Mouse (Mus musculus) adrenal gland, postnatal 25 days (tissue): ENCODE data around the gene Krt26. TPM values are rescaled to one million over a fixed set of nuclear protein-coding genes. Genes with fewer than 3 reads are reported as not detected.

Source experiments
- DNase-seq: peaks from one replicate; pipeline ENCODE4 v3.0.0; 2021; ENCODE audit warnings: mixed read lengths
- long read RNA-seq: library from polyadenylated mRNA; stranded (forward); transcript quantifications from one replicate; pipeline ENCODE4 v2.0.0, GENCODE M21; 2021
- total RNA-seq: library from RNA; stranded (reverse); gene quantifications from 2 replicates; pipeline ENCODE4 v1.2.3, GENCODE M21; 2021

Krt26 gene
- not detected in 2 replicates for total RNA-seq
- long read RNA-seq = 0 reads

DNA sequence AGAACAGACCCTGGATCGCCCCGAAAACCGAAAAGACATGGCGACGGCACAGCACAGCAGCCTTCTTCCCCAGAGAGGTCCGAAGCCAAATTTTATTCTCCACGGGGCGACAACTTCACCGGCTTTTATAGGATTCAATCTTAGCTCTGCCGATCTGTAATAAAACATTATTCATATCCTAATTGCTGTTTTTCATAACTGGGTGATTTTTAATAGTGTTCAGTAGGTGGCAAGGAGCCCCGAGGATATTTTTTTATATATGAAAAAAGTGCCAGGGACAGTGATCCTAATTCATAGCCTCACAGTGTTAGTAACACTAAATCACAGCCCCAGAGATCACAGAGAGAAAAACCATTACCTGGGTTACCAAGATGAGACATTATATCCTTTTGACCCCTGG lies at the start of gene Krt26:
Gene Krt26, minus strand, starts transcription at position 101 of the 400 bp plus-strand sequence.
- DNase-seq = no peak

DNA sequence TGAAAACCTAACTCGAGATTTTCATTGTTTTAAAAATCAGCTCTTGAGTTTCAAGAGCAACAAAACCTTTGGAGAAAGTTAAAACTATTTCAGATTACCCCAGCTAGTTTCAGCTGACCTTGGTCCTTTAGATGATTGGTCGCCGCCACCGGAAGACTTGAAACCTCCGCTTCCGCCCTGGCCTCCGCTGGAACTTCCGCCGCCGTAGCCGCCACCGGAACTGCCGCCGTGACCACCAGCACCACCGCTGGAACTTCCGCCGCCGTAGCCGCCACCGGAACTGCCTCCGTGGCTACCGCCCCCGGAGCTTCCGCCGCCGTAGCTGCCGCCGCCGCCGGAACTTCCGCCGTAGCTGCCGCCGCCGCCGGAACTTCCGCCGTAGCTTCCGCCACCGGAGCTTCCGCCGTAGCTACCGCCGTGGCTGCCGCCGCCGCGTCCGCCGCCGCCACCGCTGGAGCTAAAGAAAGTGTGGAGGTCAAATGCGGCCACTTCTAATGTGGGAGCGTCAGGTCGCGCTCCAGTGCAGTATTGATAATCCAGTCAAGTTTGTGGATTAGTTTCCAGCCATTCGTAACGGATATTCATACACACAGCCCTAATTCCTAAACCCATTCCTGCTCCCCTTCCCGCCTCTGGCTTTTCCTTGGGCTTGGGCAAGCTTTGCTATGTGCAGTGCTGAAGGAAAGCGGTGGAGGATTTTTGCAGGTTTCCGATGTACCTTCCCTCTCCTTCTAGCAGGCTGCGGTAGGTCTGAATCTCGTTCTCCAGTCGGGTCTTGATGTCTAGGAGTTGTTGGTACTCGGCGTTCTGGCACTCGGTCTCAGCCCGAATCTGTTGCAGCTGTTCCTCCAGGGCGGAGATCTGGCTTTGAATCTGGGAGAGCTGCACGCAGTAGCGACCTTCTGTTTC lies 48.3 kb upstream of the Krt26 start:
- peak; percentile 91 for DNase-seq

DNA sequence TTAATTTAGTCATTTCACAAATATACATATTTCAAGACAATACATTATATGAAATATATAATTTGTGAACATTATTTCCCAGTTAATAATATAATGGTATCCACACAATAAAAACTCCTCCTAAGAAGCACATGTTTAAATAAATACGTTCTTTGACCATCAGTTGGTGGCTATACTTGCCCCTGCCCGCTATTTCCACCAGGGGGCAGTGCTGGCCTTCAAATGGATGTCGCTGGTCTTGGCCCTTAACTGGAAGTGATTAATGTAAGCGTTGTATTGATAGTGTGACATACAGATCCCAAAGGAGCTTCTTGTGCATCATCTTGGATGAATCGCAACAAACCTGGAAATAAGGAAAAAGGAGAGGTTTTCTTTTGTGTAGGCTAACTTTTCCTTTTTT lies 41.8 kb upstream of the Krt26 start:
- DNase-seq = peak; percentile 76

DNA sequence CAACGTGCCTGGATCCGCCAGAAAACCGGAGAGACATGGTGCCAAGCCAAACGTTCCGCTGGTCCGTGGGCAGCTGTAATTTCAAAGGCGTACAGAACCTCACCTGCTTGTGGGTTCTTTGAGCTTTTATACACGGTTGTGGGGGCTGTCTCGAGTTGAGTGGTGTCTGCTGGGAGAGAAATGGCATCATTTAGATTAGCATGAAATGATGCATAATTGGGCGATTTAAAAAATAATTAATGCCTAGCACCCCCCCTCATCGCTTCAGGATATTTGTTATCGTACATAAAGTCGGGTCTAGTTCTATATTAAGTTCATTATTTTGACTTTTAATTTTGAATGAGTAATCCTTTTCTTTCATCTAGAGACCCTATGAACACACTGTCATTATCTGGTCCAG lies 37.0 kb upstream of the Krt26 start, which contains the start of gene Krt28:
Gene Krt28, minus strand, starts transcription at position 101 of the 400 bp plus-strand sequence.
- no peak for DNase-seq

DNA sequence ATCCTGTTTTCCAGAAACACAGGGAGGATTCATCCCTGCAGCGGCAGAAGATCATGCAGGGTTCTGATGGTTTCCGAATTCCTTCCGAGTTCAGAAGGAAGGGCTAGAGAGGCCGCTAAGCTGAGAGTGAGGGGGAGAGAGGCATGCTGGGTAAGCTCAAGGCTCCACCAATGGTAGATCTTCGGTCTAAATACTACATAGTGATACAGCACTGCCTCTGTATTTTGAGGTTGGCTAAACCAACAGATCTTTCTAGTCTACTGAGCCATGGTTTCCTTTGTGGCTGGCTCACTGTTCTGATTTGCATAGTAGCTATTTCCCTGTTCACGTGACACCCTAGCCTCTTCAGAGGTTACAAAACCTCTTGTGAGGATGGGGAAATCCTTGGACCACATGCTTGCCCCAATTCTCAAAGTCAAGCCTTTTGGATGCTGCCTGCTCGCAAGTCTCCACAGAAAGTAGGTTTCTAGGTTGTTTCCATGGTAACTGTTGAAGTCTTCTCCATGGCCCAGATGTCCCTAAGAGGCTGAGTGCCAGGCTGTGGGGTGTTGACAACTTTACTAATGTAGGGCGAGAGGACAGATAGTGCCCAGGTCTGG lies 32.2 kb upstream of the Krt26 start:
- no peak for DNase-seq

DNA sequence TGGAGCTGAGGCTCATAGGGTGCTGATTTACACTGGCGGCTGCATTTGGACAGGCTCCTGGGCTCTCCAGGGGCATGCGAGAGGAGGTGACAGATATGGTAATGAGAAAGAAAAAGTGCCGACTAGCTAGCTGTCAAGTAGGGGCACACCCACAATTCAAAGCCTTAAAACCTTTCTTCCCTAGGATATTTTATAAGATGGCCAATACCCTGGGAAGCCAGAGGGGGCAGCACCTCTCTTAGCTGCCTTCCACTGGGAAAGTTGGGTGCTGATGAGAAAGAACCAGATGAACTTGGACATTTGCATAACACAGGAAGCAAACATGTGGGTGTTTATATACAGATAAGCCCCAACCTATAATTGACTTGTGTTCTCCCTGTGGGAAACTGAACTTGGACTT lies 31.5 kb upstream of the Krt26 start:
- no peak for DNase-seq

DNA sequence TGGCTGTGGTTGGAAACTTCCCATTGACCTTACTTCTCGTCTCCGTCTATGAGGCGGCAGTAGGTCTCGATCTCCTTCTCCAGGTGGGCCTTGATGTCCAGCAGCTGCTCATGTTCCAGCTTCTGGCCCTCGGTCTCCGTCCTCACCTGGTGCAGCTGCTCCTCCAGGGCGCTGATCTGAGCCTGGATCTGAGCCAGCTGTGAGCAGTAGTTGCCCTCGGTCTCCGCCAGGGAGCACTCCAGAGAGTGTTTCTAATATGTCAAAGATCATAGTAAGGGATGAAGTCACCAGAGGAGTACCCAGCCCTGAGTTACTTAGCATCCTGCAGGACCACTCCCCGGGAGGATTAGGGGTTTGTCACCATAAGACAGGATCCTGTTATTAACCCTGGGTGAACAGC lies 29.0 kb upstream of the Krt26 start:
- peak; percentile 18 for DNase-seq

DNA sequence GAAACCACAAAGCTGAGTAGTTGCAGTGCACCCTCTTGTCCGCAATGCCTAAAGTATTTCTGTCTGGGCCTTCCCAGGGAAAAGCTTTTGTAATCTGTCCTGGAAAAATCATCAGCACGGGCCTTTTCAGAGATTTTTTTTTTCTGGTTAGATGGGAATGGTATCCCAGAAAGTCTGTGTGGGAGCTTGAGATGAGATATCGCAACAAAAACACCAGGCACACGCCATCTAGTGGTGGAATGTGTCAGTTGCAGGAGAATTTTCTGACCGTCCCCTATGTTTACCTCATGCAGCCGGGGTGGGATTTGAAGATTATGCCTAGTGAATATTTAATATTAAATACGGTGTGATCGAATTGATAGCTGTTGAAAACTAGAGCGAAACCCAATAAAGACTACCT lies 26.6 kb upstream of the Krt26 start:
- DNase-seq = peak; percentile 13

DNA sequence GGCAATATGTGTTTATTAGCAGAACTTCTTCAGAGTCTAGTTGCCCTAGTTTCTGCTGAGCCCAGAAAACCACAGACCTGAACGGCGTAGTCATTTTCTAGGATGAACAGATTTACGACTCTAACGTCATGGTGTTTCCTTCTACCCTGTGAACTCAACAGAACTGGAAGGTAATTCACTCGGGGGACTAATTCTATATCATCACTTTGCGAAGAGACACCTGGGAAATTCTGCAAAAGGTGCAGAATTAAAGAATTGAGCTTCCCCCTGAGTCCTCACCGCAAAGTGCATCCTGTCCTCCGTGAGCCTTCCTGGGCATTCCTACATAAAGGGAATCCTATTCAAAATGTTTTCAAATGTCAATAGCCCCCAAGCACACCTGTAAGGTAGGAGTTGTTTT lies 23.7 kb upstream of the Krt26 start:
- DNase-seq = no peak

DNA sequence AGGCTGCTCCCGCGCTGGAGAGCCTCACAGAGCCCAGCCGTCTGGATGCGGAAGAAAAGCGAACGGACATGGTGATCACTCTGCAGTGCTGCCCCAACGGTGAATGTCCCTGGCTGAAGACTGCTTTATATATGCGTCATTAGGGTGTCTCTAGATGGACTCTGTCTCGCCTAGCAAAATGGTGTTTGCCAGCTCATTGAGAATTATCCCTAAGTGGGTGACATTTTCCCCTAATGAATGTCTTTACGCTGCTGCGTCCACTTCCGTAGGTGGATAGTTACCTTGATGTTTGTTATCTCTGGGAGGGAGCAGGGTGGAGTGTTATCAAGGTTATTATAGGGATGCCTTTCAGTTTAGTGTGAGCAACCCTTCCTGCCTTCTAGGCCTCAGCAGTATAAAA lies 13.2 kb upstream of the Krt26 start, which contains the start of gene Krt27:
Gene Krt27, minus strand, starts transcription at position 101 of the 400 bp plus-strand sequence.
- DNase-seq = no peak

DNA sequence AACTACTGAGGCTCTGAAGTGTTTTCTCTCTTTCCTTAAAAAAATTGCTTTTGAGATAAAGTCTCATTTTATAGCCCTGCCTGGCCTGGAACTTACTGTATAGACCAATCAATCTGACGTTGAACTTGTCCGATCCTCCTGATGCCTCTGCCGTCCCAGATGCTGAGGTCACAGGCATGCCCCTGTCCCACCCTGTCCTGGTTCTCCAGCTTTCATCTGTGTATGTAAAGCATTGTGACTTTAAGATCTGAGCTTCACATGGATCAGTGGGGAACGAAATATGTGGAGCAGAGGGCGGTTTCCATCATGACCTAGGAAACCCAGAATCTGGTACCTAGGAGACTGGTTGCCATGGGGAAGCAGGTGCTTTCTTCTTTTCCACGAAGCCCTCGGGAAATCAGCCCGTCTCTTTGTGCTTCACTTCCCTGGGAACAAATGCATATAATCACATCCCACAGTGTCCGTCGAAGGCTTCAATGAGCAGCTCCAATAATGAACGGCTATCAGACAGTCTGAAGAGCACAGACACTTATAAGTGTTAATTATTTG lies 1.6 kb upstream of the Krt26 start:
- no peak for DNase-seq

DNA sequence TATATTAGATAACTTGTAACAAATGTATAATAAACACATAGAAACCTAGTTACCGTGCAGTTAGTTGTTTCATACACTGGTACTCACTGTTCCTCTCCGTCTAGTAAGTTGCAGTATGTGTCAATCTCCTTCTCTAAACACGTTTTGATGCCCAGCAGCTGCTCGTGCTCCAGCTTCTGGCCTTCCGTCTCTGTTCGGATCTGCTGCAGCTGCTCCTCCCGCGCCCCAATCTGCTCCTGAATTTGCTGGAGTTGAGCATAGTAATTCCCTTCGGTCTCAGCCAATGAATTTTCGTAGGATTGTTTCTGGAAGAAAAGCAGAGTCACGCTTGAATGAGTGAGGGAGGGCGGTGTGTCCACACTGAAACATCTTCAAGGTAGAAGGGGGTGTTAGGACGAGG lies 4.3 kb downstream of the Krt26 start:
- DNase-seq = no peak

DNA sequence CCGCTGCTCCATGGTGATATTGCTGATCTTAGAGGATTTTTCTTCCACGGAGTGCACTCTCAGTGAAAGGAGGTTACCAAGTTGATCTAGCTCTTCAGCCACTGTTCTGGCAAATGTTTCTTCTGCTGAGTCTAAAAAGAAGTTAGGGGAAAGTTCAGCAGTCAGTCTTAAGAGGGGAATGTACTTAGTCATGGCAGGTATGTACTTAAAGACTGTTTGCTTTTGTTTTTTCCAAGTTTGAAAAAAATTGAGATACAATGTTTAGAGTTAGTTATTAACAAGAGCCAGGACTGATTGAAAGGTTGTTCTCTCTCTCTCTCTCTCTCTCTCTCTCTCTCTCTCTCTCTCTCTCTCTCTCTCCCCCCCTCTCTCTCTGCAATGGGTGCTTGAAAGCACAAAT lies 8.1 kb downstream of the Krt26 start:
- DNase-seq = no peak

DNA sequence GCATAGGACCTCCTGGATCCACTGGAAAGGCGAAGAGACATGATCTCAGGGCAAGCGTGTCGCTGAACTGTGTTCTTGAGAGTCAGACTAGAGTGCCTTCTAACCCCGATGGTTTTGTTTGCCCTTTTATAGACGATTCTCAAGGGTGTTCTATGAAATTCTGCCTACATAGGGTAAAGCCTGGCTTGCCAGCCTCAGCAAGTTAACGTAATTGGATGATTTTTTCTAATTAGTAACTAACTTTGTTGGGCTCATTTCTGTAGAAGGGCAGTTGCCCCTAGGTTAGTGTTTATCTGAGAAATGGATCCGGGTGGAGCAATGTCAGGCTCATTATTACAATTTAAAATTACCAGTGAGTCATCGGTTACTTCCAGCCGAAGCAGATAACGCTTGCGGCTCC lies 14.9 kb downstream of the Krt26 start, which contains the start of gene Krt25:
Gene Krt25, minus strand, starts transcription at position 101 of the 400 bp plus-strand sequence.
- no peak for DNase-seq

DNA sequence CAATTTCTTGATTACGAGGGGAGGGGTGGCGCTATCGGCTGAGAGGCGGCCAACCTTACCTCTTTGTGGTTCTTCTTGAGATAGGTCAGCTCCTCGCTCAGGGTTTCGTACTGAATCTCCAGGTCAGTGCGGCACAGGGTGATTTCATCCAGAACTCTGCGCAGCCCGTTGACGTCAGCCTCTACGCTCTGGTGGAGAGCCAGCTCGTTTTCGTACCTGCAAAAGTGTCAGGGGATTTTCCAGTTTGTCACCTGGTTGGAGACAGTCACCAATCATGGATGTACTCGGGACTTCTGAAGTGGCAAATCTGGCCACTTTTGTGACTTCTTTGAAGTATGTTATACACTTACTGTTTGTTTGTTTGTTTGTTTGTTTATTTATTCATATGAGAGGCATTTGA lies 16.7 kb downstream of the Krt26 start:
- no peak for DNase-seq

DNA sequence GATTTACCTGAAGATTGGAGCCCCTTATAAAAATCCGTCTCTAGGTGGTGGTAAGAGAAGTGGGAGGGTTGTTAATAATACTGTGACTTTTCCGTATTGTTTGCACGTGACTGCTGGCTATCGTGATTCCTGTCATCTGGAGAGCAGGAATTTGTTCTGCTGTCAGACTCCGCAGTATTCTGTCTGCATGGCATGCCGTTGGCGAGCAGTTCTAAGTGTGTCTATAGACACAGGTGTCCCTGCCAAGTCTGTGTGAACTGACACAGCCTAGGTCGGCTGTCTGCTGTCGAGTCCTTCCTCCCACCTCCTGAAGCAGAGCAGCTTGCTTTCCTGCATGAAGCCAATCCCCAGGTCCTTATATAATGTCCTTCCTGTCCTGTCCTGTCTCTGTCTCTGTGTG lies 18.6 kb downstream of the Krt26 start:
- no peak for DNase-seq

DNA sequence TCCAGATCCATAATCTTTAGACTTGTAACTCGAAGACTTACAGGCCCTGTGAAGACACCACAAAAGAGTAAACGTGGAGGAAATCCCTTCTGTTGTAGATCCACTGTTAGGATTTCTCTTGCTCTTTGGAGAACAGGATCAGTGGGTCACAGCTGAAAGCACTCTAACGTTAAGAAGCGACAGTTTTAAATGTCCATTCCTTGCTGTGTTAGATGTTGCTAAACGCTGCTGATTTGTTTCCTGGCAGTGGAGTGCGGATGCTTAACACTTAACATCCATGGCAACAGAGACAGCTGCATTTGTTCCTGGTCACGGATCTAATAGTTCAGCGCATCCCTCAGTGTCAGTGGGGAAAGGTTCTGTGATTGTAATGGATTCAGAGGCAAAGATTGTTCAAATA lies 21.2 kb downstream of the Krt26 start:
- DNase-seq = no peak

DNA sequence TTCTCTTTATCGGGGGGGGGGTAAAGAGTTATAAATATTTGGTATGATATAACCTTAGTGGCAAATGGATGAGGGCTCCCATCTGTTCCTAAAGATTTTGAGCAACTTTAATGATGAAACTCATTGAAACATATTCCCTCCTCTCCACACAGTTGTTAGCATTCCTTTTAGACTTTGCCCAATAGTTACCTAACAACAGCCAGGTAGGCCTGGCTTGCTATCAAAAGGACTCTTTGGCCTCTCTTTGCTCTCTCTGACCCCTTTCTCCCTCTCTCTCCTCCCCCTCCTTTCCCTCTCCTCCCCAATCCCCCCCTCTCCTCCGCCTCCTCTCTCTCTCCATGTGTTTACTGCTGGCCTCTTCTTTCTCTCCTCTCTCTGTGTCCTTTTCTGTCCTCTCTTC lies 23.2 kb downstream of the Krt26 start:
- no peak for DNase-seq

DNA sequence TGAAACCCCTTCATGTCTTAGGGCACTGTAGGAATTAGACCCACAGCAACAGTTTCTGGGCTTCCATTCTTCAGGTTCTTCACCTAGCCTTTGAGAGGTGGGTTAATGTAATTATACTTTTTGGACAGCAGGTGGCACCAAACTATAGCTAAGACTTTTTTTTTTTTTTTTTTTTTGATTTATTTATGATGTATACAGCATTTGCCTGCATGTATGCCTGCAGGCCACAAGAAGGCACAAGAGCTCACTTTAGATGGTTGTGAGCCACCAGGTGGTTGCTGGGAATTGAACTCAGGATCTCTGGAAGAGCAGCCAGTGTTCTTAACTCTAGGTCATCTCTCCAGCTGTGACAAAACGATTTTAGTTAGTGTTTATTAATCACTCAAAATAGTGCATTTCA lies 26.9 kb downstream of the Krt26 start:
- no peak for DNase-seq

DNA sequence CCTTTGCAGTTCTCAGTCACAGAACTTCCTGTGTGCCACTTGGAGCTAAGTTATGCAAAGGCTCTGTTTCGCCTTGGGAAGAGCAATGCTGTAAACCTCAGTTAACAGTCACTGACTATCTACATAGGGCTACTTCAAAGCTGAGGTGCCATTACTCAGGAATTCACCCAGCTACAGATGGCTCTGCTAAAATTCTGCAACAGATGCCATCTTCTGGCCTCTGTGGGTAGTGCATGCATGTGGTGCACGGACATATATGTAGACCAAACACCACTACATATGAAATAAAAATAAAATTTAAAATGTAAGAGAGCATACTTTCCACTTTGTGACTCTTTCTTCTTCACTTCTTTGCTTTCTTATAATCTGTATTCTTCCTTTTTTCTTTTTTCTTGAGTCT lies 30.2 kb downstream of the Krt26 start:
- peak; percentile 56 for DNase-seq

DNA sequence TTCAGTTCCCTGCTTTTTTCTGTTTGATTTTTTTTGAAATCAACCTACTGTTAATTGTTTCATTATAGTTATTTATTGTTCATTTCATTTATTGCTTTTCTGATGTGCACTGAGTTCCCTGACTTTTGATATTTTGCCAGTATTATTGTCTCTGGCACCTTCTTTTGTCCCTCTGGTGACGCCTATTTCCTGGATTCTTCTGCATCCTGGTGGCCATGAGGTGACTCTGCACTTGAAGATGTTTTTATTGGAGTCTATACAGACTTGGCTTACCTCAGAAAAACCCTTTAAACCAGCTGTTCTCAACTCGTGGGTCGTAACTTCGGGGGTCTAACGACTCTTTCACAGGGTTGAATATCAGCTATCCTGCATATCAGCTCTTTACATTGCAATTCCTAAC lies 42.7 kb downstream of the Krt26 start:
- no peak for DNase-seq

DNA sequence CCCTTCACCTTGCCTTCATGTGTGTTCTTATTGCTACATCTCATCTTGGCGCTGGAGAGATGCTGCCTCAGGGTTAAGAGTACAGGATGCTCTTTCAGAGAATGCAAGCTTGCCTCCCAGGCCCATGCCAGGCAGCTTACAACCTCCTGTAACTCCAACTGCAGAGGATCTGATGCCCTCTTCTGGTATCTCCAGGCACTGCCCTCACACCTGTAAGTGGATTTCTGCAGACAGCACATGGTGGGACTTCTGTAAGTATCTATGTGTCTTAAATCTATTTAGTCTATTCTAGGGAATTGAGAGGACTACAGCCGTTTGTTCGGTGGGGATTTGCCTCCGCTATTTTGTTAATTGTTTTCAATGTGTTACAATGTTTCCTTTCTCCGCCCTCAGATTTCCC lies 44.9 kb downstream of the Krt26 start:
- peak; percentile 34 for DNase-seq

DNA sequence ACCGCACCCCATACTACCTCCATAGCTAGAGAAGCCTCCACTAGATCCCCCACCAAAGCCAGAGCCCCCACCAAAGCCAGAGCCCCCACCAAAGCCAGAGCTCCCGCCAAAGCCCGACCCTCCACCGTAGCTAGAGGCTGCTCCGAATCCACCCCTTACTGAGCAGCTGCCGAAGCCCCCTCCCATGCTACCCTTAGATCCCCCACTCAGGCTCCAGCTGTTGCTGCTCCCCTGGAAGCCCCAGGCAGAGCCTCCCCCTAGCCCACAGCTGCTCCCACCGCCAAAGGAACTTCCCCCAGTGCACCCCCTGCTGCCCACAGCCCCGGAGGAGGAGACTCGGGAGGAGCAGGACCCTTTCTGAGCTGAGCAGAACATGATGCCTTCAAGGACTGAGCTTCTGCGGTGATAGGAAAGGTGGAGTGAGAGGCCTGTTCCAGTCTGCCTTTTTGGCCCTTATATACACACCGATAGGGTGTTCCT lies 52.9 kb downstream of the Krt26 start, which contains the start of gene Krt24:
Gene Krt24, minus strand, starts transcription at position 430 of the 480 bp plus-strand sequence.
- DNase-seq = no peak
